Mouse (Mus musculus): ENCODE data around the gene Ackr3. TPM values are rescaled to one million over a fixed set of nuclear protein-coding genes. Genes with fewer than 3 reads are reported as not detected.

Ackr3 gene
- total RNA-seq, 1 experiment from 2014 or later = 91.4 TPM

DNA sequence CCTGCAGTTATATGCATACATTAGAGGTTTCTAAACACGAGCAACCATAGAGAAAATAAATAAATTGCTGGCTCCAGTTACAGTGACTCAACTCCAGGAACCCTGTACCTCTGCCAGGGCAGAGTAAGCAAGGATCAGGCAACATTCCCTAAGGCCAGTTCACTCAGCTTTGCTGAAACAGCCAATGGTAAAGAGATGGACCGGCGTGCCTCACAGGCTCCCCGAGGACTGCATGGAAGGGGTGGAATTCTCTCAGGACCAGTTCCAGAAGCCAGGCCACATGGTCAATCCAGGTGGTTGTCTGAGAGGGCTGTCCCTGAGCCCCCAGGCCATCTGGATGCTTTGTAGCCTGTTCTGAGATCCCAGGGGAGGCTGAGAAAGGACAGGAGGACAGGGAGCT, 26.8 kb downstream of the Ackr3 start:
- DNase-seq = peak; percentile 51

DNA sequence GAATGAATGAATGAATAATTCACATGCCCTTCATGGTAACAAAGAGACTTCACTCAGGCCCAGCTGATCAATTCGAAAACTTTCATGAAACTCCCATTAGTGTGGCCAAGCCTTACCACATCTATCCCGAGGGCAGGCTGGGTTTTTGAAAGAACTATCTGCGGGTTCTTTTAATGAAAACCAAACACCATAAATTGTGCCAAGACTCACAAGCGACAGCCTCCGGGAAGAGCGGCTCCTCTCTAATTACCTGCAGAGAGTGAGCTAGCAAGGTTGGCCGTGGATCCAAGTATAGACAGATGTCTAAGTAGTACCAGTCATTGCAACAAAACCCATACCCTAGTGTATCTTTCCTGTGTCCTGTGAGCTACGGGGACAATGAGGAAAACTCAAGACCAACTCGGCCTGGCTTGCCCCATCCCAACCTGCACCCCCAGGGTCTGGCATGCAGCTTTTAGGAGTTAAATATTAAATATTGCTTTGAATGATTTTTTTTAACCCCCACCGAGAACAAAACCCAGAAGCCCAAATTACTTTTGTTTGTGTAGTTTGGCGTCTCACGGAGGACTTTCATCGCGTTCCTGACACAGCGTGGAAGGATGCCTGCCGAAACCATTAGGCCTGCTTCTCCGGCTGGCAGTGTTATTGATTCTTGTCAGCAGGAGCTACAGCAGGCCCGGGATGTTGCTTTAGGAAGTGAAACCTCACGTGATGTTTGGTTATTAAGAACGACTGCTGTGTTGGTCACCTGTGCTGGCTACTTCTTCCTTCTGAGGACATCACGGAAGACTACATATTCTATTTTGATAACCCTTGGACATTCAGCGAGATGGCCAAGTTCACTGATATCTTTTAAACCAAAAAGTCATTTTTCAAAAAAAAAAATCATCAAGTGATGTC, 28.1 kb downstream of the Ackr3 start:
- DNase-seq = no peak

DNA sequence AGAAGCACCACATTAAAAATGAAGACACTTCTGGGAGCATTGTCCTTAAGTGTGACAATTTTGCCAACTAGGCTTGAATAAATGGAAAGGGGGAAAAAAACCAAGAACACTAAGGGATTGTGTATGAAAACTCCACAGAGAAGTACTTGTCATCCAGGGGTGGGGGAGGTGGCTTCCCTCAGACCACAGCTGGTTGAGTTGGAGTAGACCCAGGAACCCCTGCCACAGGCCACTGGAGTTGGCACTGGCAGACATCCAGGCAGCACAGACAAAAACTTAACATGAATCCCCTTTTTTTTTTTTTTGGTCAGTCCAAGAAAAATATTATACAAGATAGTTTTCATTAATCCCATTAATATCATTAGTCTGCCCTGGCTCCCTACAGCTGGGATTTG, 28.7 kb downstream of the Ackr3 start:
- no peak for DNase-seq

DNA sequence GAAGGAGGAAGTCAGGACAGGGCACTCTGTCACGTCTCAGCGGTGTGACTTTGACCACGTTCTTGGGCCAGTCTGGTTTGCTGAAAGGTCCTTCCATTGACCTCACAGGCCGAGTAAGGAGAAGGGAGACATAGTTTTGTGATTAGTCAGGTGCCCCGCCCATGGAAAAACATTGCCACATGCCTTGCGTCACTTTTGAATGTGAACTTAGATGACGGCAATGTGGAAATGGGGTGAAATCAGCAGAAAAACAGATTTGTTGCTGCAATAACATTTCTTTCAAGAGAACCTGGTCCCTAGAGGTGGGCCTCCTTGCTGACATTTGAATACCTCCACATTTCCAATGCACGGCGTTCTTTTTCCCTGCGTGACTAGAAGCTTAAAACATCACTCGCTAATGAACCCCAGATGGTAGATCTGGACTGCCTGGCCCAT, 30.9 kb downstream of the Ackr3 start:
- peak; percentile 69 for DNase-seq

DNA sequence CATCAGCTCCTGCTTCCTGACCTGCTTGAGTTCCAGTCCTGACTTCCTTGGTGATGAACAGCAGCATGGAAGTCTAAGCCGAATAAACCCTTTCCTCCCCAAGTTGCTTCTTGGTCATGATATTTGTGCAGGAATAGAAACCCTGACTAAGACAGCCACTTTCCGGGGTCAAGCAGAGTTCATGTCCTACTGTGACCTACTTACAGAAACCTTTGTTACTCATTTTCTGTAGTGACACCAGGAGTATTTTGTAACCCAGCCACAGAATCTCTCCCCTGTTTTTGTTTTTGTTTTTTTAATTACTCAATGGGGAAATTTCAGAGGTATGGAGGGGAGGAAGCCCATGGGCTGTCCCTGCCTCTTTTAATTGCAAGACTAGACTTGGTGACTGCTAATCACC, 32.9 kb downstream of the Ackr3 start:
- DNase-seq = no peak

DNA sequence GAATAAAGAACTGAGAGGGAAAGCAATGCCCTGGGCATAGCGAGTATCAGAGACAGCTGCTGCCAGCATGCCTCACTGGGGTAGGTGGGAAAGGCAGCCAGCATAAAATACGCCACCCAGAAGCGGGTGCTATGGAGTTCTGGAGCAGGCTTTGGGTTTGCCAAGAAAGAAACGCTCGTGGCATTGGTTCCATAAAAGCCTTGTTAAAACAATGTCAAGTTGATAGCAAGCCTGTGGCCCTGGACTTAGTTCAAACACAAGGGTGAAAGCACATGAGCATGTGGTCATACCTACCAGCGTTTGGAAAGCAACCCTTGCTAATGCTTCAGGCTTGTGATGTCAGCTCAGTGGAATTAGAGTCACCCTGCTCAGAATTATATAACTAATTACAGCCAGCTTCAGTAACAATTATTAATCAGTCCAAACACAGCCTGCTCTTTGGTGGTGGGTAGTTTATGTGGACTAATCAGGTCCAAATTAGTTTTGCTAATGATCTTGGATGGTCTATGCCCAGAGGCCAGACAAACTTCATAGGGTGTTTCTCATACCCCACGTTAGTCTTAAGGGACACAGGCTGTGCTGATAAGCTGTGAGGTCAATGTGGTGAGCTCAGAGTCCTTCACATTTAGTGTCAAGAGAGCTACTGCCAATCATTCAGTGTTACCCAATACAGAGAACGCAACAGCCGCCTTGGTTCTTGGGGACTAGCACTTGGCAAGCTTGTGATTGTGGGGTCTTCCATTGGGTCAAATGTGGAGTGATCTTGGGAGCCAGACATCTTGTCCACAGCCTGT, 34.5 kb downstream of the Ackr3 start:
- DNase-seq = peak; percentile 57

DNA sequence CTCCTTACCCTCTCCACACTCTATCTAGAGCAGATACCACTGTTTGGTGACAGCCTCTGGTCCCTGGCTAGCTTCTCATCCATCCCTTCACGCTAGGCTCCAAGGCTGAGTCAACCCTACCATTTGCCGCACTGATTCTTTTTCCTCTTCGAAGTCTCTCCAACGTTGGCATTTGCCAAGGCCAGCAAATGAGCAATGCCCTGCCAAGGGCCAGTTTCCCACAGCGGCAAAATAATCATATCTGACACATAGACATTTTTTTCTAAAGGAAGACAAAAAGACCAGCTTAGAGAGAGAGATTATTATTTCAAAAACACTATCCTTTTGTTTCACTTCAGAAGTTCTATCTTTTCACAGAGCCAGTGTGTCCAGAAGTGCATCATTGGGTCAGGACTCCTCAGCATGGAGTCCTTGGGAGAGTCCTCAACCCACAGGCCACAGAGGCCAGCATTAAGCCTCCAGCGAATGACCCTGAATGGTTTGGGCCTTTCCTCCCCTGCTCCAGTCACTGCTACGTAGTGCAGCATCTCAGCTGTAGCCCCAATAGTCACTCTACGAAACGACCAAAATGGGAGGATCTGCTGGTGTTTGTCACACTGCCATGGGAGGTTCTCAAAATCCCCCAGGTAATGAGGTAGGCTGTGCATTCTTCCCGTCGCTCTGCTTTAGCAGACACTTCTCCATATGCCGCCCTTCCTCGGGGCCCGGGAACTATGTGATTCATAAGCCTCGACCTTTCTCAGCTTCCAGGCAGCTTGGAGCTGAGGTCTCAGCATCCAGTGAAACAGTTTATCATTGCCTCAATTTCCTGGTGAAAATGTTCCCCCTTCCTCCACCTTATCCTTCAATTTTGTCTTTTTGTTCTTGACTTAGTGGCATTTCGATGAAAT, 35.8 kb downstream of the Ackr3 start:
- peak; percentile 77 for DNase-seq

DNA sequence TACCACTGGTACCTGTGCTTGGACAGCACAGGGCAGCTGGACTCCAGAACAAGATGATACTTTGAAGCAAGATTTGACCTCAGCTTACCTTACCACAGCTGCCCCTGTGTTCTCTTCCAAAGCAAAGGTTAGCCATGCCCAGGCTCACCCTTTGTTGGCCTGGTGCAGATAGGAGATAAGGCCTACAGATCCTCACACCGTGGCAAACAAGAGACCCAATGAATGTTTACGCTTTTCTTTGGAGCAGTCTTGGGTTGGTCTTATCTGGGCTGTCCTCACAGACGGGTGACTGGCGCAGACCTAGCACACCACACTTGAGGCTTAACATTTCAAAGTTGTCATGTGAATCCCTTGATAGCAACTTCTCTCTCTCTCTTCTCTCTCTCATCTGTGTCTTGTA, 36.5 kb downstream of the Ackr3 start:
- DNase-seq = no peak

DNA sequence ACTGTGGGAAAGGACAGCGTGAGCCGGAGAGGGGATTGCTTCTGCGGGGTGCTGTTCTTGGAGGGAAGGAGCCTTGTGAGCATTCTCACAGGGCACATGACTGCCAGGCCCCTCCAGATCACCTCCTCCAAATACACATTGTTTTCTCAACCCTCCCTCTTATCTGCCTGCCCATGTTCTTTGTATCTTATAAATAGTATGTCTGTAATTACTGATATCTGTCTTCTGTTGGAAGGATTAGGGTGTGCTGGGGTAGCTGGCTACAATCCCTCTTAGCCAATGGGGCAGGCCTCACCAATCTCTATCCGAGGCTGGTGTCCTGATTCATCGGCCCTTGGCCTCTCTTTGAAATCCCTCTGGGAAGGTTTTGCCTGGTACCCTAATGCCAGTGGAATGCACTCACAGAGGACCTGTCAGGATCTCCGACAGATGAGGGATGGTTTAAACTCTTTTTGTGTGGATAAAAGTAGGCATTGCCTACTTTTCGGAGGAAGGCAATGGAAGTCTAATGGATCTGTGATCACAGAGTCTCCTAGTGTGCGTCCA, 38.7 kb downstream of the Ackr3 start:
- no peak for DNase-seq

DNA sequence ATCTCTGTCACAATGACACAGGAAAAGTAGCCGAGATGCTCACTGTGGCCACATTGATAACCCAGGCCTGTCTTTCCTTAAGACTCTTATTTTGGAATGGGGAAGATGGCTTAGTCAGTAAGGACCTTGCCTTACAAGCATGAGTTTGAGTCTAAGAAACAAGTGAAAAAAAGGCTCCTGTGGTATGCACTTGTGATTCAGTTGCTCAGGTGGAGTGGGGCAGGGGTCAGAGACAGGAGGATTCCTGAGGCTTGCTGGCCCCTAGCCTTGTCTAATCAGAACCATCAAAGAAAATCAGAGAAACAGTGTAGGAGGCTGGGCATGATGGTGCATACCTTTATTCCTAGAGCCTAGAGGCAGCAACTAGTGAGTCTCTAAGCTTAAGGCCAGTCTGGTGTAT, 40.8 kb downstream of the Ackr3 start:
- DNase-seq = no peak

DNA sequence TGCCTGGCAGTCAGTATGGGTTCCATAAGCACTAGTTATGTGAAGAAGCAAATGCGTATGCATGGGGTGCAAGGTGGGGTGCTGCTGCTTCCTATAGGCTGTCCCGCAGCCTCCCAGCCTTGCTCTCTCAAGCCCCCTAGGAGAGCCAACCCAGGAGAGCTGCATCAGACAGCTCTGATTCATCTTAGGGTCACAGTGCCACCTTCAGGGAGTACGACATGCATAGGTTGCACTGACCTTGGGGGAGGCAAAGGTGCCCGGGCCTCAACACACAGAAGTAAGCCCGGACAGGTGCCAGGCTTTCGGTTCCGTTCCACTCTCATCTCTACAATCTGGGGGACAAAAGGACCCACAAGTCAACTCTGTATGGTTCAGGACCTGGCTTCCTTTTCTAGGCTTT, 41.8 kb downstream of the Ackr3 start:
- no peak for DNase-seq

DNA sequence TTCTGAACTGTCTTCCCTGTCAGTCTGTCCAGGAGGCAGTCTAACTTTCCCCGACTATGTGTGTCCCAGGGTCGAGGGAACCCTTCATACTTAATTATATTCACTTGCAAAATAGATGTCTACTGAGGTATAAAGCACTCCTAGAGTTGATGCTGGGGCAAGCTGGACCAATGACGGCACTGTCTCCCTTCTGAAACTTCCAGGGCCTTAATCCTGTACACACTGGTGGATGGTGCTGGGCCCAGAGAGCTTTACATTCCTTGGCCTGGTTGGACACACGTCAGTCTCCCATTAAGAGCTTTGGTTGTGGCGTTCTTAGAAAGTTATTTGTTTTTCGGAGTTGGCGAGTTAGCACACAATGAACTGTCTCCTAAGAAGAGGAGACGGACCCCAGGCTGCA, 42.3 kb downstream of the Ackr3 start:
- no peak for DNase-seq

DNA sequence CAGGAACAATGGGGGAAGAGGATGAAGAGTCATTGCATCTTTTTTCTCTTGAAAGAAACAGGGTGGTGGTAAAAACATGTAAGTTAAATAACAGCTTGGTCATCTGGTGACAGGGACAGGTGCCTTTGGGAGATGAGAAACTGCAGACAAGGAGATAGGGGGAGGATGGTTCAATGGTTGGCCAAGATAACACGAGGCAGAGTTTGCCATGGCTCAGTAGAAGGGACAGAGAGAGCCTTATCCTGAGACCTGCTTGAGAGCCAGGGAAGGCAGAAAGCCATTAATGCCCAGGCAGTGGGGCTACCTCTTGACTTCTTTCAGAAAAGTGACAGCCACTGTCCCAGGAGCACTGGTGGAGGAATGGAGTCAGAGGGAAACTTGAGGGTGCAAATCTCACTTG, 43.0 kb downstream of the Ackr3 start:
- DNase-seq = no peak

DNA sequence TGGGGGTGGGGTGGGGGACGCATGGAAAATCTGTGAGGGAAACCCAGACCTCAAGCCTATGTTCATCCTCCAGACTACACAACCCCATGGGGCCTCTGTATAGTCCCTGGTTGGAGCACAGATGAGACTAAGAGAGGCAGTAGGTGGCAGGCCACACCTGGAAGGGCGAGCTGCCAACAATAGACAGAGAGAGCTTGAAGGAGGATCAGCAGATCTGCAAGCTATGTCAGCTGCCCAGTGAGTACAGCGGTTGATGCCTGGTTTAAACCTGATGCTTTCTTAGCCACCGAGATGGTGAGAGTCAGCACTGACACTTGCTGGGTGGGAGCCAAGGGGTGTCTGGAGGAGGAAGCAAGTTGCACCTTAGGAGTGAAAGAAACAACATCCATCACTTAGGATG, 43.5 kb downstream of the Ackr3 start:
- DNase-seq = no peak

DNA sequence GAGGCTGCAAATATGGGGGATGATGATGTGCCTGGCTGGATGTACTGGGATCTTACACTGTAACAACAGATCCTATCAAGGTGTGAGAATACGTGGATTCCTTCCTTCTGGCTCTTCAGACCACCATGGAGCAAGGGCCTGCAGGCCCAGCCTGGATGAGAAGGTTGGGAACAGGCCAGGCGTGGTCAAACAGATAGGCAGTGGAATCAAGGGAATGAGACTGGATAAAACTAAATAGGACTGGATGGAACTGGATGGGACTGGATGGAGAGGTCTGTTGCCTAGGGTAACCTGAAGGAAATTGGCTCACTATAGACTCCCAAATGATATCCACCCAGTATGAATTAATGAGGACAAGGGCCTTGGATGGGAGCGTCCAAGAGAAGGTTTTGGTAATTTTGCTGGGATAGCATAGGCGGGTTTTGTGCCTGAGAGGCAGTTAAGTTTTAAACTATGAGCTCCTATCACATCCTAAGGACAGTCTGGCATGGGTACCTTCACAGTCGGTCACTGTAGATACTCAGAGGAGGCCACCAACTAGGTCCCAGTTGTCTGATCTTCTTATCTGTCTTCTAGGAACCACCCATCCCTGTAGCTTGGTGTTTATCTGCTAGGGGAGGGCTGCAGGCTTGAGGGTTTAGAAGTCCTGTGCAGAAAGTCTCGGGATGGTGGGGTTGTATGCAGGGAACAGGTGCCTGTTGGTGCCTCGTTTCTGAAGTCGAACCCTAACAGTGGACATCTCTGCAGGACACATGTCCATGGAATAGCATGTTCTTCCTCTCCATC, 44.2 kb downstream of the Ackr3 start:
- DNase-seq = no peak

DNA sequence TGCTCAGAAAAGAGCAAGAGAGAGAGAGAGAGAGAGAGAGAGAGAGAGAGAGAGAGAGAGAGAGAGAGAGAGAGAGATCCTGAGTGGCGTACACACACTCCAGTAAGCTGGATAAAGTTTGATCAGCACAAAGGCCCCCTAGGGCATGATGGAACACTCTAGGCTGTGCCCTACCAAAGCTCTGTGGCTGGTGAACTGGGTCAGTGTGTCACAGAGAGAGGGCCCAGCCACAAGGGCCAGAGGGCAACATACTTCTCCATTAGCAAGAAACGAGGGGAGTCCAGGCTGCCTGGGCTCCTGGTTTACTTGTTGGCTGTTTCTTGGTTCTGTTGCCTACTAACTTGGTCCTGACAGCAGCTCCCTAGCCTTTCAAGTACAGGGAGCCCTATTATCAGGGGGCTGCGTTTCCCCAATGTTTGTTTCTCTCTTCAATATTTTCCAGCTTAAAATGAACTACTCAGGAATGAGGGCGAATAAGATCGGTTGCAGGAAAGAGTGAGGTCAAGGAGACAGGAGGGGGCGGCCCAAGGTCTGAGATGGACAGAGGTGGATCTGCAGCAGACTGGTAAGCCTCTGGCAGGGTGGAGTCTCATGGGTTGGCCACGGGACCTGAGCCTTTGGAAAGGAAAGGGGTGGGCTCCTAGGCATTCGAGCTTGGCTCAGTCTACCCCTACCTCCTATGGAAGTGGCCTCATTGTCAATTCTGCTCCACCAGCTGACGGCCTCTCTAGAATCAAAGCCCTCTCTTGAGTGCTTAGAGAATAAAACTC, 45.4 kb downstream of the Ackr3 start:
- no peak for DNase-seq

DNA sequence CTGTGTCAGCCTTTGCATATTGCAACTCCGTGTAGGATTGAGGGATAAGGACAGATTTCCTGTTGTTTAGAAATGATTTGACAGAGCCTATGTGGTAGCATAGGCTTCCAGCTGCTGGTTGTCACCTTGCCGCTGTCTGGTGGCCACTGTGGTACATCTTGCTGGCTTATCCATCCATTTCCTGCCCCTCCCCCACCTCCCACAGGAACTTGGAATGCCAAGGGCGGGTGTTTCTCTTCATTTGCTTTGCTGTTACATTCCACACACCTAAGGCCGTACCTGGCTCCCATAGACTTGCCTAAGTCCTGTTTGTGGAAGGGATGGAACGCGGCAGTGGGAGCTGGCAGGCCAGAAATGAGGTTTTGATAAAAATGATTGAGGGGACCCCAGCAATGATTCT, 46.6 kb downstream of the Ackr3 start:
- DNase-seq = no peak

DNA sequence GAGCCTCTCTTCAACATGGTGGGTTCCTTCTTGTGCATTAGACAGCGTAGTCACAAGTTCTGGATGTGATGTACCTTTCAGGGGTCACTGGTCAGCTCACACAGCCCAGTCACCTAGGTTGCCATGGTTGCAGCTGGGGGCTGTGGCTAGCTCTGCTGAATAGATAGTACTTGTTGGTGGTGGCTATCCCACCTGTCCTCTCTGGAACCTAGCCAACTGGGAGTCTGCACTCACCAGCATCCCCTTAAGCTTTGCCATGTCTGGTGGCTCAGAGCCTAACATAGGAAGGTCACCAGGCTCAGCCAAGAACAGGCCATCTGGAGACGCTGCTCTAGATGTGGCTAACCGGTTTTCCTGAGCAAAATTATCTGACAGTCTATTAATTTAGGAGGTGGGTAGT, 47.4 kb downstream of the Ackr3 start:
- DNase-seq = no peak

DNA sequence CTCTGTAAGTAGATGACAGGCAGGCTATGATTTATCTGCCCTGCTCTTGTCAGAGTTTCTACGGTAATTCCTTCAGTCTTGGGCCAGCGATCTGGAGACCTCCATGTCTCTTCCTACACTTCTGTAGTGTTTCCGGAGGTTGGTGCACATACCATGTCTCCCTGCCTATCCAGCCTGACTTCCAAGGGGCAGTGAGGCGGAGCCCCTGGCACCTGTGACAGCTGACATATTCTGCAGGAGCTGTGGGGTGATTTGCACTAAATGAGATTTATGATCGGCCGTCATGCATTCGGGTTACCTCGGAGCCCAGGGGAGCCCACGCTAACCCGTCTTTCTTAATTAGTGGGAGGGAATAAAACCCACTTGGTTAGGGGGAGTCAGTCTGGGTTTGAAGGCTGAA, 49.7 kb downstream of the Ackr3 start:
- DNase-seq = no peak

DNA sequence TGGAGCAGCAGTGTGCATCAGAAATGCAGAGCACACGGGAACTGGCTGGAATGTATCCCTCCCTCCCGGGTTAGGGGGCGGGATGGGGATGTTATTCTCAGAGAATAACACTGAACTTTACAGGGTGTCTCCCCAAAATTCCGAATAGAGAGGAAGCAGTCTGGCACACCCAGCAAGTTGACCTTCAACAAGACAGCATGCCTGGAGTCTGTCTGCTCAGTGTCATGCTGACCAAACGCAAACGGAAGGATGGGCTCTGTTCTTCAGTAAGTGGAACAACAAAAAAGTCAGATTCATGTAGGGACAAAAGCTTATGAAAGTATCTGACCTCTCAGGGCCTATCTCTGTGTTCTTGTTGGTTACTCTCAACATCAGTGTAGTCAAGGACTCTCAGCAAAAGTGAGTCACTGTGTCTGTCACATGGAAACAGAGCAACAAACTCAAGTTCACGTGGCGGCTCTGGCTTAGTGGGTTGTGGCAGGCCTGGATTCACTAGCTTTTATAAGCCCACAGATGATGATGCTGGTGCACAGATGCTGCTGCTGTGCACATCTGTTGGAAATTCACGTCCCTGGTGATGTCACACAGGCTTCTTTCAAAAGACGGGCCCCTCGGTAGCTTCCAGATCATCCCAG, 54.6 kb downstream of the Ackr3 start:
- peak; percentile 66 for DNase-seq

Measured in adrenal gland, postnatal 14 days (tissue).